Mouse (Mus musculus) spleen, postnatal 4 days (tissue): Measurements from ENCODE around the gene Abhd17b.

Experiments
- DNase-seq, 2 experiments: peaks; one replicate each; pipeline ENCODE4 v3.0.0; 2022; ENCODE audit warnings: low spot score in 2 of 2

Gene Abhd17b

GRCm38 (mm10) chr19:21731887-21732286, 78.9 kb downstream of the Abhd17b start:
- DNase-seq, result no peak

GRCm38 (mm10) chr19:21733176-21733575, 80.2 kb downstream of the Abhd17b start:
- DNase-seq, result no peak

- no peak for DNase-seq
These were observed 81.1 kb downstream of the Abhd17b start for GRCm38 (mm10) chr19:21734112-21734511.
